Mouse (Mus musculus): ENCODE measurements around the gene Scrn3.

DNA sequence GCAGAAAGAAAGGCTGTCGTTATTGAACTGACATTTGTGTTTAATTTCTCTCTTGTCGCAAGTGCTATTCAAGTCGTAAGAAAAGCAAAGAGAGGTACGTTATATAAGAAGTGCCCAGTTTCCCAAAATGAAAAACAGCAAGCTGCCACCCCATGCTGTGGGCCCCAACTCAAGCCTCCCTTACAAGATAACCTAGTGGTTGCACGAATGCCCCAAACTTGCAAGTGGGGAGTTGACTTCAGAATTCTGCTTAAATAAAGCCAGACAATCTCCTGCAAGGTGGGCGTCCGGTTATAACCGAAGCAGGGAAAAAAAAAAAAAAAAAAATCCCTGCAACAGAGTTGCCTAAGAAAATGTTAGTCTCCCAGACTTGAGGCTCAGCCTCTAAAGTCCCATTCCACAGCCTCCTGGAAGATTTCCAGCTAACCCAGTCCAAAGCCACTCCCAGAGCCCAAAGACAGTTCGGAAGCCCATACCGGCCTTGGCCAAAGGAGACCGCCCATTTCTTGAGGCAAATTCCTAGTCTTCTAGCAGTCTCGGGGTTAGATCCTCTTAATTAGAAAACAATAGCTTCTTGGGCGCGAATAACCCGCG lies 49.1 kb upstream of the Scrn3 start:
- TF ChIP-seq GATA1 (IDR thresholded peaks at IDR 0.05; ENCODE audit: borderline replicate concordance, low read length) (no peak), CTCF (IDR thresholded peaks at IDR 0.05; ENCODE audit: low read depth, low read length) (no peak), POLR2AphosphoS5 (IDR thresholded peaks at IDR 0.05; ENCODE audit: insufficient replicate concordance, low read depth, low read length) (no peak), TAL1 (conservative IDR thresholded peaks at IDR 0.05; ENCODE audit: low read depth, low read length) (no peak)

All from G1E (cell line).